Mouse (Mus musculus): ENCODE results near the gene Tmem143.
"Not testable (repeated sequence)": the region's sequence is repeated elsewhere in the genome, so short reads cannot be mapped to it uniquely, and the experiment has no call there.

Gene Tmem143

GRCm38 (mm10) chr7:45887246-45887645 is 9.5 kb upstream of the Tmem143 start:
- DNase-seq (ENCODE audit: low read depth) = no peak

- DNase-seq (ENCODE audit: low read depth) = no peak
These were observed 4.1 kb upstream of the Tmem143 start for GRCm38 (mm10) chr7:45892651-45893050.

- DNase-seq (ENCODE audit: low read depth) = no peak
These were observed 717 bp upstream of the Tmem143 start for GRCm38 (mm10) chr7:45895931-45896516.

- DNase-seq (ENCODE audit: low read depth) = peak; percentile 11
These were observed 567 bp downstream of the Tmem143 start for GRCm38 (mm10) chr7:45897258-45897757.

- not testable (repeated sequence) for DNase-seq (ENCODE audit: low read depth)
These were observed 1.4 kb downstream of the Tmem143 start for GRCm38 (mm10) chr7:45898125-45898524.

- no peak for DNase-seq (ENCODE audit: low read depth)
These were observed 4.8 kb downstream of the Tmem143 start for GRCm38 (mm10) chr7:45901562-45901961.

- no peak for DNase-seq (ENCODE audit: low read depth)
These were observed 5.8 kb downstream of the Tmem143 start for GRCm38 (mm10) chr7:45902481-45903002.

- DNase-seq (ENCODE audit: low read depth) = no peak
These were observed 9.9 kb downstream of the Tmem143 start for GRCm38 (mm10) chr7:45906622-45907021.

- DNase-seq (ENCODE audit: low read depth) = no peak
These were observed 11.6 kb downstream of the Tmem143 start for GRCm38 (mm10) chr7:45908384-45908783.

- DNase-seq (ENCODE audit: low read depth) = no peak
These were observed 12.4 kb downstream of the Tmem143 start for GRCm38 (mm10) chr7:45909145-45909544.

- DNase-seq (ENCODE audit: low read depth) = no peak
These were observed 17.3 kb downstream of the Tmem143 start for GRCm38 (mm10) chr7:45914067-45914466.

- DNase-seq (ENCODE audit: low read depth) = no peak
These were observed 18.3 kb downstream of the Tmem143 start for GRCm38 (mm10) chr7:45915011-45915410.

- DNase-seq (ENCODE audit: low read depth) = no peak
These were observed 19.6 kb downstream of the Tmem143 start for GRCm38 (mm10) chr7:45916056-45917003.

- DNase-seq (ENCODE audit: low read depth) = no peak
These were observed 20.4 kb downstream of the Tmem143 start for GRCm38 (mm10) chr7:45917004-45917704.

GRCm38 (mm10) chr7:45917926-45918325 is 21.2 kb downstream of the Tmem143 start:
- DNase-seq (ENCODE audit: low read depth) = no peak

- no peak for DNase-seq (ENCODE audit: low read depth)
These were observed 22.4 kb downstream of the Tmem143 start for GRCm38 (mm10) chr7:45919083-45919671.

- no peak for DNase-seq (ENCODE audit: low read depth)
These were observed 23.0 kb downstream of the Tmem143 start for GRCm38 (mm10) chr7:45919761-45920160.

- DNase-seq (ENCODE audit: low read depth) = no peak
These were observed 24.0 kb downstream of the Tmem143 start for GRCm38 (mm10) chr7:45920583-45921241.

GRCm38 (mm10) chr7:45921242-45921621 is 24.5 kb downstream of the Tmem143 start, which contains the start of gene Emp3:
TSS of gene Emp3 (minus strand) at chr7:45921404.
- DNase-seq (ENCODE audit: low read depth) = no peak

- no peak for DNase-seq (ENCODE audit: low read depth)
These were observed 25.3 kb downstream of the Tmem143 start for GRCm38 (mm10) chr7:45921950-45922600.

All from fibroblast of lung, adult 2 months (primary cell).